Comparison of ENCODE assay signal across 23 mouse cellular contexts in the genomic region with DNA sequence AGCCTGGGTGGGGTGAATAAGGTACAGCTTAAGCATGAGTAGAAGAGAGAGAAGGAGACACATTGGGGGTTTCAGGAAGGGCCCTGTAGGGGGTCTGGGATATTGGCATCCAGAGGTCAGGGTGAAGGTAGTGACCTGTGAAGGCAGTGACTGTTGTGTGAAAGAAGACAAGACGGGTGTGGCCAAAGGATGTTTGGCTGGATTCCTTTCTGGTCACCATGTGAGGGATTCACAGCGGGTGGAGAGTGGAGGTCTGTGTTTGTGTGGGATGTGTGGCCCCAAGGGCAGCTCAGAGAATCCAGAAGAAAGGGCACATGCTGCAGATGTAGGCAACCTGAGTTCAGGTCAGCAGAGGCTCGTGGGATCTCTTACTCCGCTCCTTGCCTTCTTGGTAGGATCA. TPM values are rescaled to one million over a fixed set of nuclear protein-coding genes. Genes with fewer than 3 reads are reported as not detected.
DNase-seq lines count a peak whose midpoint lies in the region; ATAC-seq and TF ChIP-seq lines count a peak whose summit lies in the region.
"Had no signal": no experiment of that assay in that cellular context is flagged by ENCODE, and none has a peak within 500 bp of the region (broad histone marks: within the 10 kb centered on the region; RNA-seq: fewer than 3 reads in every experiment).

No protein-coding gene starts in this region.

- H3K27me3 ChIP-seq in neural tube, embryonic 15.5 days (replicated peaks) = no peaks in the 10 kb centered on the region
- no peaks in the 10 kb centered on the region for H3K27me3 ChIP-seq in neural tube, embryonic 11.5 days (ENCODE audit: control insufficient read depth, insufficient read depth, low read length)
- H3K27me3 ChIP-seq: embryonic facial prominence, embryonic 15.5 days; heart, embryonic 12.5 days; hindbrain, embryonic 12.5 days had no signal

- no peak overlapping the region for H3K4me2 ChIP-seq in neural tube, embryonic 15.5 days
- H3K4me2 ChIP-seq in neural tube, embryonic 11.5 days (ENCODE audit: low read depth) = no peak overlapping the region
- H3K4me2 ChIP-seq: embryonic facial prominence, embryonic 15.5 days; heart, embryonic 12.5 days; hindbrain, embryonic 12.5 days had no signal

- no peak for ATAC-seq in neural tube, embryonic 15.5 days (ENCODE audit: low FRiP score)
- no peak for ATAC-seq in neural tube, embryonic 11.5 days (ENCODE audit: insufficient read depth, low FRiP score, low TSS enrichment)
- ATAC-seq: forebrain, embryonic 14.5 days; hindbrain, embryonic 16.5 days had no signal

- H3K36me3 ChIP-seq in neural tube, embryonic 15.5 days = no peaks in the 10 kb centered on the region
- H3K36me3 ChIP-seq in ES-E14 (ENCODE audit: control insufficient read depth, insufficient read depth, low read length, poor library complexity, severe bottlenecking) = no peaks in the 10 kb centered on the region
- H3K36me3 ChIP-seq in neural tube, embryonic 11.5 days (ENCODE audit: control insufficient read depth, insufficient read depth, low read length) = no peaks in the 10 kb centered on the region
- H3K36me3 ChIP-seq: embryonic facial prominence, embryonic 15.5 days; forebrain, embryonic 10.5 days; heart, embryonic 12.5 days; hindbrain, embryonic 12.5 days had no signal

- no peaks in the 10 kb centered on the region for H3K9me3 ChIP-seq in neural tube, embryonic 15.5 days (replicated peaks)
- H3K9me3 ChIP-seq in ES-E14 (ENCODE audit: control insufficient read depth, insufficient read depth, low read depth, low read length) = no peaks in the 10 kb centered on the region
- no peaks in the 10 kb centered on the region for H3K9me3 ChIP-seq in neural tube, embryonic 11.5 days (ENCODE audit: control insufficient read depth, low read length)
- H3K9me3 ChIP-seq: embryonic facial prominence, embryonic 15.5 days; forebrain, embryonic 10.5 days; heart, embryonic 12.5 days; hindbrain, embryonic 12.5 days had no signal

- H3K4me3 ChIP-seq in neural tube, embryonic 15.5 days (replicated peaks) = no peak overlapping the region
- no peak overlapping the region for H3K4me3 ChIP-seq in ES-E14 (ENCODE audit: insufficient read depth in 1 of 2, low read depth in 1 of 2, low read length in 2 of 2, poor library complexity in 1 of 2, severe bottlenecking in 1 of 2)
- no peak overlapping the region for H3K4me3 ChIP-seq in neural tube, embryonic 11.5 days (ENCODE audit: low read depth, low read length)
- H3K4me3 ChIP-seq: embryonic facial prominence, embryonic 15.5 days; erythroblast, embryonic 14.5 days; forebrain, embryonic 10.5 days; gastrocnemius, adult 2 months; heart, embryonic 12.5 days; hindbrain, embryonic 12.5 days had no signal

- H3K9ac ChIP-seq in neural tube, embryonic 15.5 days (replicated peaks) = no peak overlapping the region
- H3K9ac ChIP-seq in ES-E14 (ENCODE audit: insufficient read depth, low read depth, low read length, poor library complexity, severe bottlenecking) = no peak overlapping the region
- H3K9ac ChIP-seq in neural tube, embryonic 11.5 days (ENCODE audit: low read length) = no peak overlapping the region
- H3K9ac ChIP-seq: embryonic facial prominence, embryonic 15.5 days; heart, embryonic 12.5 days; hindbrain, embryonic 12.5 days had no signal

- in situ Hi-C loops in ES-E14 (cut with MboI; ENCODE audit: low sequenced_read_pairs in 2 of 2, unreplicated experiment in 2 of 2) = no loop called here

- DNase-seq in neural tube, embryonic 10.5 days (ENCODE audit: extremely low spot score, low spot score) = peak; percentile 36
- DNase-seq in ES-E14 (ENCODE audit: low read depth, low spot score) = peak; percentile 17
- peak; percentile 33 for DNase-seq in embryo, embryonic 10.5 days (ENCODE audit: low spot score)
- peak; percentile 12 for DNase-seq in neural tube, embryonic 11.5 days (ENCODE audit: low spot score)
- DNase-seq in kidney, postnatal 10 days = no peak
- DNase-seq in urinary bladder, postnatal 4 days (ENCODE audit: low spot score in 2 of 2) = no peak
- no peak for DNase-seq in yolk sac, embryonic 10.5 days (ENCODE audit: low spot score)
- DNase-seq: adrenal gland, postnatal 10 days; cerebellum, adult 18-20 months; cerebellum, adult 9-11 months; cerebellum, postnatal 36 days; gastrocnemius, adult 2 months; gastrocnemius, postnatal 25 days; heart, postnatal 36 days had no signal

- WGBS in neural tube, embryonic 15.5 days = 83% methylated on average over 4 of the region's 4 CpGs
- WGBS in neural tube, embryonic 11.5 days = 59% methylated on average over 4 of the region's 4 CpGs

- no peak overlapping the region for H3K27ac ChIP-seq in neural tube, embryonic 15.5 days (replicated peaks)
- peak overlapping the region; percentile 4; the same call in 1 of the 2 replicates for H3K27ac ChIP-seq in ES-E14 (ENCODE audit: insufficient read depth, low read depth, low read length, poor library complexity, severe bottlenecking)
- no peak overlapping the region for H3K27ac ChIP-seq in neural tube, embryonic 11.5 days (ENCODE audit: low read depth, low read length)
- H3K27ac ChIP-seq: embryonic facial prominence, embryonic 15.5 days; forebrain, embryonic 10.5 days; gastrocnemius, adult 2 months; hindbrain, embryonic 12.5 days had no signal

- no peaks in the 10 kb centered on the region for H3K4me1 ChIP-seq in neural tube, embryonic 15.5 days
- H3K4me1 ChIP-seq in ES-E14 (ENCODE audit: control insufficient read depth in 2 of 2, insufficient read depth in 2 of 2, low read length in 2 of 2, poor library complexity in 1 of 2) = peaks cover 0 to 8% of the 10 kb centered on the region in 2 experiments; a peak in 2 of 4 replicates
- no peaks in the 10 kb centered on the region for H3K4me1 ChIP-seq in neural tube, embryonic 11.5 days (ENCODE audit: control insufficient read depth, insufficient read depth, low read length)
- H3K4me1 ChIP-seq: embryonic facial prominence, embryonic 15.5 days; hindbrain, embryonic 12.5 days had no signal

TF ChIP-seq in ES-E14, 5 proteins besides CTCF, POLR2A, EP300 and RAD21:
- TF ChIP-seq MAFK (IDR thresholded peaks at IDR 0.05; ENCODE audit: insufficient read depth, low read depth, low read length) (no peak), ZNF384 (IDR thresholded peaks at IDR 0.05; ENCODE audit: low read depth, low read length) (no peak), HCFC1 (IDR thresholded peaks at IDR 0.05; ENCODE audit: borderline replicate concordance, insufficient read depth, low read length) (no peak), CHD2 (IDR thresholded peaks at IDR 0.05; ENCODE audit: low read depth, low read length) (no peak), ZC3H11A (IDR thresholded peaks at IDR 0.05; ENCODE audit: borderline replicate concordance, low read depth, low read length) (no peak)

RNA-seq across cellular contexts. Expression of a gene that starts 29.6 kb away (rescaled TPM):
- polyA plus RNA-seq in neural tube, embryonic 15.5 days (2015; fragmentation: Nextera tagmentation; extraction: Ambion mirVana) = 33.1 and 35.6 TPM in 2 replicates
- 8.7 and 17.8 TPM in 2 replicates for total RNA-seq in ES-E14 (2012; rRNA removed)
- polyA plus RNA-seq in neural tube, embryonic 11.5 days (2014; fragmentation: Nextera tagmentation; extraction: Ambion mirVana) = 26.8 and 33.8 TPM in 2 replicates
- total RNA-seq: granulocyte monocyte progenitor cell, adult 5-6 weeks had no signal
- polyA plus RNA-seq: erythroblast, embryonic 14.5 days had no signal

Comparison
In these comparisons a context has a peak if more than half of its experiments do, and no peak if none do; other contexts are left out.
1. DNase-seq: peak in neural tube, embryonic 10.5 days (single experiment), ES-E14 (single experiment), embryo, embryonic 10.5 days (single experiment) and neural tube, embryonic 11.5 days (single experiment); none in kidney, postnatal 10 days (single experiment), urinary bladder, postnatal 4 days (0 of 2) and yolk sac, embryonic 10.5 days (single experiment).